Mouse (Mus musculus) erythroblast, adult 5-6 weeks (primary cell): ENCODE data around the gene Ctsh. TPM values are rescaled to one million over a fixed set of nuclear protein-coding genes. Genes with fewer than 3 reads are reported as not detected.

ENCODE experiments used
- ATAC-seq: replicated peaks from 2 replicates; pipeline ENCODE4 v1.8.0; 2016; ENCODE audit warnings: moderate number of reproducible peaks, mild to moderate bottlenecking, moderate TSS enrichment, inconsistent platforms; ENCODE audit not compliant: poor library complexity, low FRiP score, severe bottlenecking
- total RNA-seq, 2 experiments: library from RNA; stranded (forward) in 1 of 2; stranded (reverse) in 1 of 2; fragments of 150-400 nt in 1 of 2; fragments of 200-764, 138-1000 nt in 1 of 2; gene quantifications; 2 replicates each; pipeline versions ENCODE4 v1.2.3 to v1.2.4; 2015 to 2017; ENCODE audit warnings: low replicate concordance in 2 of 2

The Ctsh gene
- total RNA-seq, 2 experiments from 2014 or later = 25.6 to 131 TPM

DNA sequence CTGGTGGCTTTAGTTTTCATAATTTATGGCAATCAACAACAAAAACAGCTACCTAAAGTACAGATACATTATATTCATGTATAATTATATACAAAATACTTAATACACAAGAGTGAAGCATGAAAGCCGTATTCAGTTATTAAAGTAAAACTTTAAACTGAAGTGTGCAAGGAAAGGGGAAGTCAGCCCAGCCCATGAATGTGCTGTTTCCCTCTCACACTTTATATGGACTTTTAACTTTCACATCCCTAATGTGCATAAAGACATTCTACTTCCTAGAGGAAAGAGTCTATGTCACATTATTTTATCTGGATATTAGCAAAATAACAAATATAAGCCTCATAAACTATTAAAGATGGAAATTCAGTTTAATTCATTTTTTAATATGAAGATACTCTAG is 51.5 kb downstream of the Ctsh start:
- ATAC-seq = no peak

DNA sequence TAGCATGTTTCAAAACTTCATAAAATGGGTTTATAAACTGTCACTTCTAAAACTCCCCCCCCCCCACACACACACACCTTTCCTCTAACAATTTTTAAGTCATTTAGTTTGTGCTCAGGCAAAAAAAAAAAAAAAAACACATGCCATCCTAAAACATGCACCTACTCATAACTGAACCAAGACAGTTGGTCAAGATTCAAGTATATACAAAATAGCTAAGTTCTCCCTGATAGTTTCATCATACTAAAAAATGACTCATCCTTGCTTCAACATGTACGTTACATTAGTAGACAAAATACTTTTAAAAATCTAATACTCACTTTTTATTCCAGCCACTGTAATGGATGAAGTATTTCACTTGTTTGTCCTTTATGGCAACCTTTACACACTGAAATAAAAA is 53.0 kb downstream of the Ctsh start:
- ATAC-seq = no peak

DNA sequence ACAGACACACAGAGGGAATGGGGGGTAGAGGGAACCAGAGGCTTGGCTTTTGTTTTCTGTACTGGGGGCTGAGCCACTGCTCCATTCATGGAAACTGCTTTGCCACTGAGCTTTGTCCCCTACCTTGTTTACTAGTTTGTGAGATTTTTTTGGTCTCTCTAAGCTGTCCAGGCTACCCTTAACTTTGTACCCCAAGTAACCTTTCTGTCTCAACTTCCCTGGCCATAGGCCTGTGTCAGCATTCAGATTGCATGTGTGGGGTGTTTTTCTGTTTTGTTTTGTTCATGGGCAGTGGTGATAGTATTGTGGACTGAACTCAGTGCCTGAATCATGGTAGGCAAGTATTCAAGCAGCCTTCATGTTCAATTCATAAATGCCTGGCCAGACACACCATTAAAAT is 54.3 kb downstream of the Ctsh start:
- ATAC-seq = no peak

DNA sequence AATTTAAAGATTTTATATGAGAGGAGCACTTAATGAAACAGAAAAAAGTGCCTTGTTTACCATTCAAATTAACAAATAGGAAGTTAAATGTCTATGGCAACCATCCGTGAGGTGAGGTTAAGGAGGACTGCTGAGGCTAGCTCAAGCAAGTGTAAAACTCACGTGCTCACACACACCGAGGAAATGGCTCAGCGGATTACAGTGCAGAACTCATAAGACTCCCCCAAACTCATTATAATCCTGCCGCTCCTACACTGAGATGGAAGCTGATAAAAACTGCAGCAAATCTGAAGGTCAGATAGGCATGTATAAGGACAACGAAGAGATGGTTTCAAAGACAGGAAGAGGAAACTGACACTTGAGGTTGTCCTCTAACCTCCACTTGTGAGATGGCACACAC is 55.4 kb downstream of the Ctsh start:
- ATAC-seq = no peak

DNA sequence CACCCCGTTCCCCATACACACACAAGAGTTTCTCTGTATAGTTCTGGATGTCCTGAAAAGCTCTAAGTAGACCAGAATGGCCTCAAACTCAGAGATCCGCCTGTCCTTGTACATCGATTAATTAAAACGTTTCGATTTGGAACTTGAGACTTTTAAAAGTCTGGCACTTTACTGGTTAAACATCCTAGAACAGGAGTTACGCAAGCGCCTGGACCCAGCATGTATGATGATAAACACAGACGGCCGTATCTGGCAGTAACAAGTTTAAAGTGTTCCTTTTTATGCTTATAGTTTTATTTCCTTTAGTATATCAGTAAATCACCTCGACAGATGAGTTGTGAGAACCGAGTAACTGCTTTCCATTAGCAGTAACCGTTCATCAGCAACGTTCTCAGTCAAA is 59.2 kb downstream of the Ctsh start:
- peak; percentile 48 for ATAC-seq

DNA sequence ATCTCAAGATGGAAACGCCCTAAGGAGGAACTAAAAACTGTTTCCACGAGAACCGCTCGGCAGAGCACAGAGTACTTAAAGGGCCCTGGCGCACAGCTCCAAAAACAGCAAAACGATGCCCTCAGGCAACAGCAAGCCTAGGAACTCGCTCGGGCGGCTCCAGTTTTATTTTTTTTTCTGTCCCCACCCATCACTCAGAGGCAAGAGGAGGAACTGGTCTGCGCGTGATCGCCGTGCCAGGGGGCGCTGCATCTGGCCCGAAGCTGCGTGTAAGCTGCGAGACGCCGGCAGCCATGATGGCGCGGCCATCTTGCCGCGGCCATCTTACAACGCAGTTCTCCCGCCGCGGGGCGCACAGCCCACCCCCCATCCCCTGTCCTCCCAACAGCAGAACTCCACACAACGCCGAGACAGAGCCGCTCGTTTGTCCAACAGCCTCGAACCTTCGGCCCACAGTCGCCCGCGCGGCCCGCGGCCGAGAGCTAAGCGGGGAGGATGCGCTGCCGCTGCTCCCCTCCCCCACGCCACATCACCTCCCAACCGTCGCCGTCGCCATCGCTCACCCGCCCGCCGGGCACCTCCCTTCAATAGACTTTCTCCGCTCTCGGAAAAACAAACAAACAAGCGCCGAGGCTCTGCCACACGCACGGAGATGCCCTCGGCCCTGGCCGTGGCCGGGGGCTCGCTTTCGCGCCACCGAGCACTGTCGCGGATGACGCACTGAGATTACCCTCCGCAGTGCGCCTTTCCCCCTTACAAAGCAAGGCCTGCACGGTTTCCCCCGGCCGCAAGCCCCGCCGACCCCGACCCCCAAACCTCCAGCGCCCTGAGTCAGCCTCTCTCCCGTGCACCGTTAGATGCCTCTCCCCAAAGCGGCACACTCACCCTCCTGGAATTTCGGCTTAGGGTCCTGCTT is 60.0 kb downstream of the Ctsh start:
- ATAC-seq = peak; percentile 91

DNA sequence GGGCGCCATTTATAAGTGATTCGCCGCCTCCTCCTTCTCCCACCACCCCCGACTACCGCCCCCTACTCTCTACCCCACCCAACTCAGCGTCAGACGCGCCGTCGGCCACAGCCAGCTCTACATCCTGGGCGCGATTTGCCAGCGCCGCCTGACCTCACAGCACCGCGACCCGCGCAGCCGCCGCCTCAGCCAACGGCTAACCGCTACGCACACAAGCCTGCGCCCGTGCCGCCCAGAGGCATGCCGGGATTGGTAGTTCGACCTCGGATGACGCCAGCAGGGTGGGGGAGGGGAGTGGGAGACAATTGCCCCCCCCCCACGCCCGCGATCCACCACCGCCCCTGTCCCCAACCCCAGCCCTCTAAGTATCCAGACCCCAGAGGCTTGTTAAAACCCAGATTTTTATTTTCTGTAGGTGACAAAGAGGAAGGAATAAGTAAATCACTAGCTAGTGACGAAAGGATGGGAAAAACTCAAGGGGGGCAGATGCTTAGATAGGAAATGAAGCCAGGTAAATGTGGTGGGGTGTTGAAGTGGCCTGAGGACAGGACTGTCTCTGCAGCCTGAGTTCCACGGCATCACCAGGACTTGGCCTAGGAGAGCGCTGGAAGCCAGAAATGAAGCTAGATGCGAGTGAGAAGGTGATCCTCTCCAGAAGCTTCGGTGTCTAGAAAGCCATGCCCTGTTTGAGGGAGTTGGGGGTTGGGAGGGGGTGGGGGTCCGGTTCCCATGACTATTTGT is 60.8 kb downstream of the Ctsh start, which contains the start of gene Morf4l1:
Gene Morf4l1 (minus strand): TSS at position 208 of the 741 bp plus-strand sequence.
- peak; percentile 90 for ATAC-seq

DNA sequence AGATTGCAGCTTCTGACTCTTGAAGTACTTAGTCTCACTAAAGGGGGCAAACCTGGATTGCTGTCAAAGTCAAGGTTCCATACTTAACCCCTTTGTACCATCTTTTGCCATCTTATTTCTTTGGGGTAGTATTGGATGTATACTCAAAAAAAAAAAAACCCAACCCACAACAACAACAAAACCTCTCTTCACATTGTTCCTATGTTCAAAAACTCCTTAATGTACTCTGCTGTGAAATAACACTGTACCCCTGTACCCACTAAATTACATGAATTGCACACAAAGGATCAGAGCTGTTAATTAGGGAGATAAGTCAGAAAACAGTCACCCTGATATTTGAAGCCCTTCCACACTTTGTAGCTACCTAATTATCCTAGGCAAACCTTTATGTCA is 61.4 kb downstream of the Ctsh start:
- ATAC-seq = no peak

DNA sequence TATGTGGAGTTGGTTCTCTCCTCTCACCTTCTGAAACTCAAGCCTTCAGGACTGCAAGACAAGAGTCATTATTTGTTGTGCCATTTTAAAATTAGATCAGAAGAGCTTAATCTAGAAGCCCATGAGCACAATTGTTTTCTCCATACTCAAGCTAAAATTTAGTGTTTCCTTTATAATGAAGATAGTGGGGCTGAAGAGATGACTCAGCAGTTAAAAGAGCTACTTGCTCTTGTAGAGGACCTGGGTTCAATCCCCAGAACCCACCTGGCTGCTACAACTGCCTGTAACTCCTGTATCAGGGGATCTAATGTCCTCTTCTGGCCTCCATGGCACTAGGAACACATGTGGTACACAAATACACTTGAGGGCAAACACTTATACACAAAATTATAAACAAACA is 63.3 kb downstream of the Ctsh start:
- no peak for ATAC-seq

DNA sequence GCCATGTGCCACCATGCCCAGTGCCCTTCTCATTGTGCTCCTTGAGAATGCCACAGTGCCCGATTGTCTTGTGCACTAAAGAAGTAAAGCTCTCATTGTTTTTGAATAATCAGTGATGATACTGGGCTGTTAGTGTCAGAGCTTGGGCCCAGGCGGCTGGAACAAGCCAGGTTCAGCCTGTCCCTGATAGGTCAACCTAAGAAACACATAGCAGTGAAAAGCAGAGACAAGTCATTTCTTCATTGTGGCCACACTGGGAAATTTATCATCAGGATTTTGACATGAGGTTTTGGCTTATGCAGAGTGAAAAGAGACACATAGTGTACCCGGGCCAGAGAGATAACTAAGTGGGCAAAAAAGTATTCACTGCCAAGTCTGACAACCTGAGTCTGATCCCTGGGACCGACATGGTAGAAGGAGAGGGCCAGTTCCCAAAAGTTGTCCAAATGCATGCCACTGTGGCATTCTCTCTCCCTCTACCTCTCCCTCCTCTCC is 68.3 kb downstream of the Ctsh start:
- ATAC-seq = no peak

DNA sequence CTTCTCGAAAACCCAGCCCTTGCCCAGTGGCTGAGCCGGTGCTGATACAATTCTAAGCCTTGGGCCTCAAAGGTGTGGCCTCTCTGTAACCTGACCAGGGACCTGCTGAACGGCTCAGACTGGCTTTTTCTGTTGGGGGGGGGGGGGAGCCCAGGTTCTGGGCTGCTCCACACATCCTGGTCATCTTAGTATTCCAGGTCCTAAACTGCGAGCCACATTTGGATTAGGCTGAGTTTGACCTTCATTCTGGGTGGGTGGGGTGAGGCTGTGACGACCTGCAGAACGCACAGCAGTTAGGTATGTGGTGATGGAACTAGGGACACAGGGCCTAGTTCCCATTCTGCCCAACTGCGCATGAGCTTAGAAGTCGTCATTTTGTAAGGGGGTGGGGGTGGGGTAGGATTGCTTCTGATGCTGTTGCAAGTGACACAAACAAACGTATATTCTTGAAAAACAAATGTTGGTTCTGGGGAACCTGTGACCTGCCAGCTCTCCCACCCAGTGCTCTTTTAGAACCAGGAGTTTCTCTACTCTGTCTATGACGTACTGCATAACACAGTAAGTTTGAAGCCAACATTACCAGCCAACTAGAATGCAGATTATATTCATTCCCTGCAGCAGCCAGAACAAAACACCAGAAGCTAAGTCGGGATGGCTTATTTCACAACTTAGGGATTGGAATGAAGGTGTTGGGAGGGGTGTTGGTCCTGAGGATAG is 70.4 kb downstream of the Ctsh start:
- ATAC-seq = no peak

DNA sequence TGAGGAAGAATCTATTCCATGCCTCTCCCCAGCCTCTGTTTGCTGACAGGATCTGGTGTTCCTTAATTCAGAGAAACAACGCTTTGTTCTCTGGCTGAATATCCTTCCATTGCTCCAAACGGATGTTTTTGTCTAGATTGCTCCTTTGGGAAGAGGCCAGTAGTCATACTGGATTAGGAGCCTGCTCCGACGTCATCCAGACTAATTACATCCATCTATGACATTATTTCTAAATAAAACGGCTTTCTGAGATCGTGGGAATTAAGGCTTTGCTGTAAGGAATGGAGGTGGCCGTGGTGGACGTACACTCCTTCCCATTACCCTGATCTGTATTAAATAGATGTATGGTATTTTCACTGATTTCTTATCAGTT is 70.9 kb downstream of the Ctsh start:
- no peak for ATAC-seq

Other genes with a start within 250 kb of the Ctsh start
- not detected in 2 replicates for gene Rasgrf1, start 144.2 kb upstream of the Ctsh start, total RNA-seq (2015; ENCODE audit: low replicate concordance)
- gene Rasgrf1, start 144.2 kb upstream of the Ctsh start, total RNA-seq (2017; ENCODE audit: low replicate concordance) = not detected in 2 replicates
- 117 and 134 TPM in 2 replicates for gene Morf4l1, start 60.6 kb downstream of the Ctsh start, total RNA-seq (2015; ENCODE audit: low replicate concordance)
- 130 and 153 TPM in 2 replicates for gene Morf4l1, start 60.6 kb downstream of the Ctsh start, total RNA-seq (2017; ENCODE audit: low replicate concordance)
- gene Adamts7, start 108.9 kb downstream of the Ctsh start, total RNA-seq (2015; ENCODE audit: low replicate concordance) = not detected in 2 replicates
- 0.14 TPM in 1 of 2 replicates, not detected in the other for gene Adamts7, start 108.9 kb downstream of the Ctsh start, total RNA-seq (2017; ENCODE audit: low replicate concordance)
- 69.2 and 78.6 TPM in 2 replicates for gene Tbc1d2b, start 216.7 kb downstream of the Ctsh start, total RNA-seq (2015; ENCODE audit: low replicate concordance)
- gene Tbc1d2b, start 216.7 kb downstream of the Ctsh start, total RNA-seq (2017; ENCODE audit: low replicate concordance) = 76.9 and 83.4 TPM in 2 replicates